Mouse (Mus musculus) forebrain, embryonic 11.5 days (tissue): ENCODE data around the gene Washc2. TPM values are rescaled to one million over a fixed set of nuclear protein-coding genes. Genes with fewer than 3 reads are reported as not detected.

ENCODE experiments used
- ATAC-seq: fragments of 200-750 bp; cut with Nextera tagmentation; replicated peaks from 2 replicates; pipeline ENCODE4 v1.8.0; 2017; ENCODE audit warnings: moderate TSS enrichment; ENCODE audit not compliant: low FRiP score
- DNase-seq: peaks from one replicate; pipeline ENCODE4 v3.0.0-alpha.2; 2017; ENCODE audit warnings: low spot score
- H3K27ac ChIP-seq: fragments of 300-500 bp; sonication (generic); 2 replicates; pipeline ENCODE4 v1.5.1; 2014; ENCODE audit warnings: low read depth, low read length
- H3K27me3 ChIP-seq: fragments of 300-500 bp; sonication (generic); 2 replicates; pipeline ENCODE4 v1.6.1; 2014; ENCODE audit warnings: mild to moderate bottlenecking, low read length, mixed read lengths; ENCODE audit not compliant: control insufficient read depth, insufficient read depth
- H3K36me3 ChIP-seq: fragments of 300-500 bp; sonication (generic); 2 replicates; pipeline ENCODE4 v1.6.1; 2014; ENCODE audit warnings: mild to moderate bottlenecking, low read length, moderate library complexity, mixed read lengths; ENCODE audit not compliant: control insufficient read depth, insufficient read depth
- H3K4me1 ChIP-seq: fragments of 300-500 bp; sonication (generic); replicated peaks from 2 replicates; pipeline ENCODE4 v1.6.1; 2014; ENCODE audit warnings: low read length, mixed read lengths; ENCODE audit not compliant: control insufficient read depth, insufficient read depth
- H3K4me2 ChIP-seq: fragments of 300-500 bp; sonication (generic); 2 replicates; pipeline ENCODE4 v1.6.1; 2014; ENCODE audit warnings: low read depth, mild to moderate bottlenecking, low read length, moderate library complexity, mixed read lengths; ENCODE audit not compliant: severe bottlenecking
- H3K4me3 ChIP-seq: fragments of 300-500 bp; sonication (generic); 2 replicates; pipeline ENCODE4 v1.5.1; 2014; ENCODE audit warnings: low read depth, low read length
- H3K9ac ChIP-seq: fragments of 300-500 bp; sonication (generic); 2 replicates; pipeline ENCODE4 v1.6.1; 2014; ENCODE audit warnings: low read length
- H3K9me3 ChIP-seq: fragments of 300-500 bp; sonication (generic); 2 replicates; pipeline ENCODE4 v1.6.1; 2016; ENCODE audit warnings: low read length, mixed read lengths; ENCODE audit not compliant: control insufficient read depth
- WGBS: fragments of 180-500 bp; shearing (Covaris S2); extraction: QIAGEN DNeasy Blood & Tissue Kit; methylation state at CpG from one replicate; pipeline ENCODE4 v1.1.7; 2014; 5-methylcytosine and 5-hydroxymethylcytosine counted together
- polyA plus RNA-seq: library from polyadenylated mRNA; unstranded; fragments of >200 nt; fragmentation: Nextera tagmentation; extraction: Ambion mirVana; gene quantifications from 2 replicates; pipeline ENCODE4 v1.2.1, GENCODE M21; 2014

The Washc2 gene
- polyA plus RNA-seq, 1 experiment from 2014 or later = 54.2 TPM

- no peaks in the 10 kb centered on the region for H3K9me3 ChIP-seq
- no peaks in the 10 kb centered on the region for H3K27me3 ChIP-seq
- H3K4me3 ChIP-seq = no peak overlapping the region
- no peak overlapping the region for H3K4me2 ChIP-seq
- 80% methylated on average over 5 of the region's 5 CpGs for WGBS
- no peaks in the 10 kb centered on the region for H3K4me1 ChIP-seq
- no peaks in the 10 kb centered on the region for H3K36me3 ChIP-seq
- H3K9ac ChIP-seq = no peak overlapping the region
- DNase-seq (no peak), ATAC-seq (no peak)
- H3K27ac ChIP-seq = no peak overlapping the region
These were observed 79.2 kb downstream of the Washc2 start for GRCm38 (mm10) chr6:116286870-116287575.

DNA sequence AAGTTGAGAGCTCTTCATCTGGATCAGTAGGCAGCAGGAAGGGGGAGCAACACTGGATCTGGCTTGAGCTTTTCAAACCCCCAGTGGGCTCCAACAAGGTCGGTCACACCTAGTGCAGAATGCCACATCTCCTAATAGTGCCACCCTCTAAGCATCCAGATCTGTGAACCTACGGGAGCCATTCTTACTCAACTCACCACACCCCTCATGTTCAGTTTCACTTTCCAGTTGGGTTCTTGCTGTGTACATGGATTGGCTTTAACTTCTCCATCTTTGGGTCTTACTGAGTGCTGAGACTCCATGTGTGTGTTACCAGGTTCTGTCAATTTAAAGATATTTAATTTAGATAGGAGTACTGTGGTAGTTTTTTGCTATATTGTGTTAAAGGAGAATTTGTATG, 103.6 kb downstream of the Washc2 start:
- H3K4me1 ChIP-seq = no peaks in the 10 kb centered on the region
- DNase-seq = no peak
- no peaks in the 10 kb centered on the region for H3K36me3 ChIP-seq
- no peak overlapping the region for H3K27ac ChIP-seq
- 90% methylated on average over 2 of the region's 2 CpGs for WGBS
- H3K4me3 ChIP-seq = no peak overlapping the region
- ATAC-seq = no peak
- H3K9ac ChIP-seq = no peak overlapping the region
- no peaks in the 10 kb centered on the region for H3K27me3 ChIP-seq
- no peaks in the 10 kb centered on the region for H3K9me3 ChIP-seq
- no peak overlapping the region for H3K4me2 ChIP-seq

Other genes starting within 250 kb of the Washc2 start
- 23.9 and 25.5 TPM in 2 replicates for gene Plxnd1, start 213.0 kb upstream of the Washc2 start, polyA plus RNA-seq
- 19.9 and 21.0 TPM in 2 replicates for gene Tmcc1, start 14.6 kb upstream of the Washc2 start, polyA plus RNA-seq
- 12.7 and 12.9 TPM in 2 replicates for gene Zfand4, start 56.2 kb downstream of the Washc2 start, polyA plus RNA-seq
- gene March8, start 130.0 kb downstream of the Washc2 start, polyA plus RNA-seq = 33.4 and 35.8 TPM in 2 replicates